Mouse (Mus musculus) left cerebral cortex, adult 9 months (tissue): ENCODE results near the gene Kcnq5.
"Not testable (repeated sequence)": the region's sequence is repeated elsewhere in the genome, so short reads cannot be mapped to it uniquely, and the experiment has no call there.

Experiments used
- DNase-seq, 2 experiments: peaks; one replicate each; pipeline ENCODE4 v3.0.0; 2022; ENCODE audit warnings: low spot score in 2 of 2

Gene Kcnq5

DNA sequence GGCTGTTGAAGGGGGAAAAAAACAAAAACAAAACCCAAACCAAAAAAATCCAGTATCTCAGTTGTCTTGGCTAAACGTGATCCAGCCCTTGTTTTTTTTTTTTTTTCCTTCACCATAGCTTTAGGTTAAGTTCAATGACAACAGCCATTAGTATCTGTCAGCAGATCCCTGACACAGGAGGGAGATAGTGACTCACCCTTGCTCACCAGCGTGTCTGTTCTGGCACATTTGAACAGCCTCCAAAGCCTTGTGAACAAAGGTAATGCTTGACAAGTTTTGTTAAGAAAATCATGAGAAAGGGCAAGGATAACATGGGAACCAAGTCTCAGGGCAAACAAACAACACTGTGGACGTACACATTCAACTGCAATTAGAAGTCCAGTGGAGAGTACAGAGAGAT lies 123.2 kb downstream of the Kcnq5 start:
- DNase-seq: no peak

DNA sequence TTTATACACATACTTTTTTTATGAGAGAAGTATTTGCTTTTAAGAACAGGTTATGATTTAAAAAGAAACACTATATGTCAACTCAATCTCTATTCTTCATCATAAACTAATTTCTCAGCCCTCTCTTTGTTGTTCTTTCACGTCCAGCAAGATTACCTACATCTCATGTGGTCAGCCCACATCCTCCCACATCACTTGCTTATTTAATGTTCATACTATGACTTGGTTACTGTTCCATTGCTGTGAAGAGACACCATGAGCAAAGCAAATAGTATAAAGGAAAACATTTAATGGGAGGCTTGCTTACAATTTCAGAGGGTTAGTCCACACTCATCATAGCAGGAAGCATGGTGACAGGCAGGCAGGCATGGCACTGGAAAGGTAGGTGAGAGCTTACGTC lies 124.4 kb downstream of the Kcnq5 start:
- DNase-seq: no peak

DNA sequence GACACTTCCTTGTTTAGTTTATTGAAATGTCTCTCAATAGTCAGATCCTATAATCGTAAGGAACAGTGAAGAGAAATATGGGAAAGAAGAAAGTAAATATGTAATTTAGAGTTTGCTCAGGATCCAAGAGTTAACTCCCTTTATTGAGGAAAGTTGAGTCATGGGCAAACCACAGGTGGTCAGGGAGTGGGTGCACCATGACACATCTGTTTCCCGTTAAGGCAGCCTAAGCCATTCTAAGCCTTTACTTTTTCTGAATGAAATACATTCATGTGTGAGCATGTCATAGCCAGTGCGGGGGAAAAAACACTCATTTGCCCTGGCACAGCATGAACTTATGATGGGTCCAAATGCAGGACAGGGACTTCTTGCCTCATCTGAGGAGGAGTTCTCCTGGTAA lies 125.4 kb downstream of the Kcnq5 start:
- DNase-seq: no peak

DNA sequence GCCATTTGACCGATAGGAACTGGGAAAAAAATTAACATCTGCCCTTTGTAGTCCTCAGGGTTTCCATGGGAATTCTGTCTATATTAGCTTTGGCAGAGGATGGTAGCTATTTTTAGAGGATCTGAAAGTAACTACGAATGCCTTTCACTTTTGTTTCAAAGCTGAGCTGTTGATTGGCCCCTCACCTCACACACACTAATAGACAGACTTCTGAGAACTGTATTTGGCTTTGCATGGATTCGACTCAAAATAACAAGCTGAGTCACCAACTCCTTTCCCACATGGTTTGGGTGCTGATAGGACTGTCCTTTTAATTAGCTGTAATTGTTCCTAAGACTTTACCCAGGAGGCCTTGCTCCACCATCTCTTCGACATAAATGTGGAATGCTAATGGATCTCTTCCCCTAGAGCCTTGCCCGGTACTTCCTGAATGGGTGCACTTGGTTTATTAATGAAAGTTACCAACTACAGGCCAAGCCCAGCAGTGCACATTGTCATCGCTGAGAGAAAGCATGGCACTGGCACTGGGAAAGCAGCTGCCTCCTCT lies 131.8 kb downstream of the Kcnq5 start:
- DNase-seq: peak in 1 of 2 experiments; percentile 7

DNA sequence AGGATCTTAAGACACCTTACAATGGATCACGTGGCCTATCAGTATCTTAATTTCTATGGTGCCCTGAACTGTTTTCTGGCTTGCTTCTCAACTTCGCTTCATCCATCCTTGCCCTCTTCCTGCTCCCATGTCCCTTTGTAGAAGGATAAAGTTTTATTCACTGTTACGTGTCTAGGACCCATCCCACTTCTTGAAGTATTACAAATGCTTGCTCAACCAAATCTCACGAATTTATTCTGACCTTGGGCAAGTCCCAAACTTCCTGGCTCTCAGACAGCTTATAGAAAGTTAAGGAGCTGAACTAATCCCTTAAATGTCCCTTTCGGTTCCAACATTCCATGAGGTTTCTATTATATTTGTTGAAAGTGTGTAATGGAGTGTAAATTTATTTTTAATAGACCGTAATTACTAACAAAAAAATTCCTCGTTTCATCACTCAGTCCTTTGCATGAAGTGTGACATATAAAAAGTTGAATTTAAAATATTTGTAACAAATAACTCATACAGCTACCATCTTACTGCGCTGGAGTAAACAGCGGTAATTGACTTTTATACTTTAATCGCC lies 141.6 kb downstream of the Kcnq5 start:
- DNase-seq: no peak

DNA sequence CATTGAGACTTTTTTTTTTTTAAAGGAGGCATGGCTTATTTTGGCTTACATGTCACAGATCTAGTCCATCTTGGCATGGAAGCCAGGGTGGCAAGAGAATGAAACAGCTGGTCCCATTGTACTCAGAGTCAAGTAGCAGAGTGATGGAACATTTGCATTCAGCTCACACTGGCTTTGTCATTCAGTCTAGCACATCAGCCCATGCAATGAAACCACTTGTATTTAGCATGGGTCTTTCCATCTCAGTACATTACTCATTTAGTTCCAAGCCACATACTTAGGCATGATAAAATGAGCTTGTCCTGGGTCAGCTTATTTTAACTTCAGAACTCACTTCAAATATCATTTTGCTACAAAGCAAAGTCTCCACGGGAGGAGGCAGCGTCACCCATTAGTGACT lies 156.7 kb downstream of the Kcnq5 start:
- DNase-seq: no peak

DNA sequence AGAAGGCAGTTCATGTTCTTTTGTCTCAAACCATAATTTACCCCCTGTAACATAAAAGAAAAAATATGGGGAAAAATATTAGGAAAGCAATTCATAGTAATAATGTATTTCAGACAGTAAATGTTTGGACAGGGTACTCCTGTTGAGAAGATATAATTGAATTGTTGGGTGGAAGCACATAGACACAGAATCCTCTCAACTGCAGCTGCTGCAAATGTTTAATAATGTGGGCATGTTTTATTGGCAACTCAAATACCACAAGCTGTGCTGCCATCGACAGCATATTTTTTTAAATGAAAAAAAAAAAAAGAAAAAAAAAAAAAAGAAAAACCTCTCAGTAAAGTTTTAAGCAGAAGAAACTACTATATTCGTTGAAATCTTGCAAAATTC lies 157.3 kb downstream of the Kcnq5 start:
- DNase-seq: no peak

DNA sequence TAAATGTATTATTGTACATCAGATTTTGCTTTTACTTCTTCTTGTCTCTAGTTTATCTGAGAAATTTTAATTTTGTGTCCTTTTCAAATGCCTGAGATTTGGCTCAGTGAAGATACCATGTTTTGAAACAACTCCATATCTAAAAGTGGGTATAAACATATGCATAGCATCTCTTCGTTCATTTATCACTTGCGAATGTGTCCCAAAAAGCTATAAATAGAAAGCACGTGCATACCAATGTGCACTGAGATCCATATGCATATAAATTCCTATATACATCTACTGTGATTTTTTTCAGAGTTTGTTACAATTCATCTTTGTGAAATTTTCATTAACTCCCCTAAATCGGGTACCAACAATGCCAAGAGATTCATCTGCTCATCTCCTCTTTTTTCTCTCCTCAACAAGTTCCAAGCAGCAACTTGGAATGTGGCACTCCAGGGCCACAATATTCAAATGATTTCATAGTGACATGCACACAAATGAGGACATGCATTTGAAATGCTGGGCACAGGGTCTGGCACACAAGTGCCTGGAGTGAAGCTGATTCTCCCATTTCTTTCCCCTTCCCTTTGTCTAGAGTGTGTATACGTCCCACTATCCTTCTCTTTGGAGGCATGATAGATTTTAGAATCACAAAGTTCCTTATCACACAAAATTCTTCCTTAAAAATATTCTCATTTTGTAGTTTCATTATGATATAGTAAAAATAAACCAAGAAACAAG lies 157.8 kb downstream of the Kcnq5 start:
- no peak for DNase-seq

DNA sequence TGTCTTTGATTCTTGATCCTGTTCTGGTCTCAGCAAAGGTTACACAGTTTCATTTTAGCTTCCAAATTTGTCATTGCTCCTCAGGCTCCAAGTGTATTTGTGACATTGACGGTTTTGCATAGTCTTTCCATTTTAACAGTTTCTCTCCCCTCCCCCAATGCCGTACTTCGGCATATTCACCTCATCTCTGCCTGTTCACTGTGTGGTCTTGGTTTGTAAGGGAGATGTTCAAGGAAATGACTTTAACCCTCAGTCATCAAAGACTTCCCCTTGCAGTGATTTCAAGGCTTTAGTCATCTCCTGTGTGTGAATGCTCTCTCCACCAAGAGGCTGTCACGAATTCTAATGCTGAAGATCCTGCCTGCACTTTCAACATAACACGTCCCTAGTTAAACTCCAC lies 181.0 kb downstream of the Kcnq5 start:
- DNase-seq: no peak

DNA sequence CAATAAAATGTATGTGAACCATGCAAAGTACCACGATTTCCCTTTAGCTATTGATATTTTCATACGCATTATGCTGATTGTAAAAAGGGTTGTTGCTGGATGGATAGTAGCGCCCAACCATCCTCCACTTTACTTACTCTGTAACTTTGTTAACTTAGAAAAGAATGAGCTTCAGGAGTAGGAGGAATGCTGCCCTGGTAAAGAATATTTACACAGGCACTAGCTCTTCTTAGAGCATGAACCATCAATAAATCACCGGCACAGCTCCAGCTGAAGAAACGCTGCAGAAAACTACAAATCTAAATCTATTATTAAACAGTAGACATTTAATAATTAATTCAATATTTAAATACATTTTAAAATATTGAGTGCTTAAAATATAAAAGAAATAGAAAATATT lies 184.2 kb downstream of the Kcnq5 start:
- no peak for DNase-seq

DNA sequence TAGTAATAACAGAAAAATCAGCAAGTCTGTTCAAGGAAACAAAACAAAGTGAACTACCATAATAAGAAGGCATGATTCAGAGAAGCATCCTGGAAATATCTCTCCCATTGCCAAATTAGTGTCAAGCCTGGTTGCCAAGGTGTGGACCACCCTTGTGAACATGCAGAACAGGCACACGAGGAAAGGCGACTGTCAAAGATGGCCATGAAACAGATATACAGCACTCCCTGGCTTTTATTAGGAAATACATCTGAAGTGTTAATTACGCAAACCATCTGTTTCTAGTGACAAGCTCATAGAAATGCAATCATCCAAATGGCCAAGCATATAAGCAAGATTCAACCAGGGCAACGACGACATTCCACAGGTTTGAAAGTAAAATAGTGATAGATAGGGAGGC lies 187.8 kb downstream of the Kcnq5 start:
- DNase-seq: no peak

DNA sequence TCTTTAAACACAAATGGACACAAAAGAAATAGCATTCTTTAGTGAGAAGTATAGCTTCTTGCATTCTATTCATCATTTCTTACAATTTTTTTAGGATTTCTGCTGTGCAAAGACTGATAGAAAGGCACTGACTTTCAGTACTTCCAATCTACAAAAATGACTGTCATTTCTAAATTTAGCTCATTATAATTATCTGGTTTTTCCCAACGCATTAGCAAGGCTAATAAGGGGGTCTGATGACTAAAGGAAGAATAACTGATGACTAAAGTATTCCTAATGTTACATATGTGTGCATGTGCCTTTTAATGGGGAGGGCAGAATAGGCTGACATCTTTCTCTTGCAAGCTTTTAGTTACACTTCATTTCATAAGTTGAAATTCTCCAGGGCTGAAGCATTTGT lies 191.2 kb downstream of the Kcnq5 start:
- no peak for DNase-seq

DNA sequence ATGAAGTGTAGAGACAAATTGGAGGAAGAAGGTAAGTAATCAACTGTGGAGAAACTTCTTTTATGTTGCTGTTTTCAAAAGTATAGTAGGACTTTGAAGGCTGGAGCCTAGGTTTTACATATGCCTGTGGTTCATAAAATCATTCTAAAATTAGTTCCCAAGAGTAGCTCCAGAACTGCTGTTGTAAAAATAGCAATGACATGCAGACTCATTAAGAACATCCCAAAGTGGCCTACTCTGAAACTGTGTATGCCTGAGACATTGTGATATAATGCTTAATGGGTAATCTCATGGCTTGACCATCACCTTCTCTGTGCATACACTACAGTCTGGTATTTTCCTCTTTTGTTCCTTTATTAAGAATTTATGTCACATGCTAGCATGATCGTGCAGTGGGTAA lies 212.4 kb downstream of the Kcnq5 start:
- DNase-seq: no peak

DNA sequence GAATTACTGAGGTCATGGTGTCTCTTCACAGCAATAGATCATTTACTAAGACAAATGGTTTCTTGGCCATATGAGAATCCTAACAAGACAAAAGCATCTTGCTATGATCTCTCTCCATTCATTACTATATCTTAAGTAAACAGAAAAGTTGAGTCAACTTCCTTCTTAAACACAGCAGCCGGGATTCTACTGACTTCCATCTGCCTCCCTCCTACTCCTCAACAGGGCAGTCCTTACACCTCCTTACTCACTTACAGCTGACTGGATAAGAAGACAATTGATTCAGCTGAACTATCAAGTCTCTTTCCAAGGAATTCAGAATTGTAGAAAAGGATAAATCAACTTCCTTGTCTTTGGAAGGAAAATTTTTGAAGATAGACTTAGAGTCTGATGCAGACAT lies 232.6 kb downstream of the Kcnq5 start:
- no peak for DNase-seq

DNA sequence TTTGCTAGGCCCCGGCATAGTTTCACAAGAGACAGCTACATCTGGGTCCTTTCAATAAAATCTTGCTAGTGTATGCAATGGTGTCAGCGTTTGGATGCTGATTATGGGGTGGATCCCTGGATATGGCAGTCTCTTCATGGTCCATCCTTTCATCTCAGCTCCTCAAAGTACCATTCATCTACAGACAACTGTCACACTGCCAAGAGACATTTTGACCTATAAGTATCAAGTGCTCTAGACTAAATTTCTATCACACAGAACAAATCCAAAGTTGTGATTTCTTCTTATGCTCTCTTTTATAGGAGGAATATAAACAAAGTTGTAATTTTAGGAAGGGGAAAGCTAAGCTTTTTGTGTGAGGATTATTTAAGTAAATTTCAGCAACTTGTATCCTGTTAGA lies 238.5 kb downstream of the Kcnq5 start:
- not testable (repeated sequence) for DNase-seq

DNA sequence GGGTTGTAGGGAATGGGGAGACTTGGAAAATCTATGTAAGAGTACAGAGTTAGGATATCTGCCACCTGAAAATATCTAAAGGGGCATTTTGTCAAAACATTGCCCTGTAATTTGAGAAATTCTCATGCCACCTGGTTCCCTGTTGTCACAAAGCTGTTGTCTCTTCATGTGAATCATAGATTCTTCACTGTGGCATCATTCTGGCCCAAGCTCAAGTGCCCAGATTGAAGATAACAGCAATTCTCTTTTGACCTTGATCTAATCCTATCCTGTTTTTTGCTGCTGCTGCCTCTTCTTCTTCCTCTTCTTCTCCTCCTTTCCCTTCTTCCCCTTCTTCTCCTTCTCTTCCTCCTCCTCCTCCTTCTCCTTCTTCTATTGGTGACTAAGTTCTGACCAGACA lies 240.5 kb downstream of the Kcnq5 start:
- no peak for DNase-seq

DNA sequence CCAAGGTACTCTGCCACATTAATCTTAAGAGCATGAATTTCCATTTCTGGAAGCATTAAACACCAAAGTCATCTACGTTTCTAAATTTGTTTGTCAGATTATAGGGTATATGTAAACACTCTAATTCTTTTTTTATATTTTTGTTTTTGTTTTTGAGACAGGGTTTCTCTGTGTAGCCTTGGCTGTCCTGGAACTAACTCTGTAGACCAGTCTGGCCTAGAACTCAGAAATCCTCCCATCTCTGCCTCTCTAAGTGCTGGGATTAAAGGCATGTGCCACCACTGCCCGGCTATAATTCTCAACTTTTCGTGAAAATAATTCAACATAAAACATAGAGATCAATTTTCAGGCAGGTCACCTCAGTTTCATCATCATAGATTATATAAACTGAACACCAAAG lies 246.9 kb downstream of the Kcnq5 start:
- no peak for DNase-seq

DNA sequence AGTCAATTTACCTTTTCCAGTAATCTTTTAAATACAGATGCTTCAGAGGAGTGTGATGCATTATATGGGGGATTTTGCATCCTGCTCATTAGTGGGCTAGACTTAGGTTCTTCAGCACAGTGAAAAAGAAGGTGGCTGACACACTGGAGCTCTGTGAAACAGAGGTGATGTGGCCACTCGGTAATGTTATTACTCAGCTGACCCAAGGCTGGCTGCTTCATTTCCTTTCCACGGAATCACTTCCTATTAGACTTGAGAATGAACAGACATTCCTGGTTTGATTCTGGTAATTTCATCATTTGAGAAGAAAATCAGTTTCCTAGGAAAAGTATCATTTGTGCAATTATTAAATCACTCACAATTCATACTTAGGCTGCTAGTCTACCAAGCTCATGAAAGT lies 249.0 kb downstream of the Kcnq5 start:
- no peak for DNase-seq

DNA sequence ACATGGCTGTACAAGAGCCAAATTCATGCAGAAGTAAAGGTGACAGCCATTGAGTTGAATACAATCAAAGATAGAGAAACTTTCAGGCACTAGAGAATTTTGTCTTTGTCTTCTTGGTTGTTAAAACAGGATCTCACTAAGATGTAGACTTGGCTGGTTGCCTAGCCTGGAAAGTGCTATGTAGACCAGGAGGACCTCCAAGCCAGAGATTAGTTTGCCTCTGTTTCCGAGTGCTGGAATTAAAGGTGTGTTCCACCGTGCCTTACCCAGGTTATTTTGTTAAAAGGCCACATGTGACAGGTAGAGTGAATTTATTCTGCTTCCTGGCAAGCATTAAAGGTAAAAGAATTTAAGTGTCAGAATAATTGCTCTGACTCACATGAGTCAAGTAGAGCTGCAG lies 271.3 kb downstream of the Kcnq5 start:
- DNase-seq: no peak

DNA sequence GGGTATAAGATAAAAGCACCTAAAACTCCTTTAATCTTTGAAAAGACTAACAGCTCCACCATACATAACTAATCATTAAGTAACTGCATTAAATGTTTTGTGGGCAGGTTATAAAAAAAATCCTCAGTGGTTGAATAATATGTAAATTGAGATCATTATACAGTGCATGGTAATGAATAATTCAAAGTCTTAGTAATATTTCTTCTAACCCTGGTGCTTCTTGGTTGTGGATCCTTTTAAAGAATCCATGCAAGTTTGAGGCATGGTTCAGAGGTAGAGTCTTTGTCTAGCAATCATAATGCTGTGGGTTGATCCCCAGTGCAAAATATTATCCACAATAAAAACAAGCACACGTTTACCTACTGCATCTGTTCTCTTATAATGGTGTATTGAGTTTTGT lies 272.8 kb downstream of the Kcnq5 start:
- no peak for DNase-seq

DNA sequence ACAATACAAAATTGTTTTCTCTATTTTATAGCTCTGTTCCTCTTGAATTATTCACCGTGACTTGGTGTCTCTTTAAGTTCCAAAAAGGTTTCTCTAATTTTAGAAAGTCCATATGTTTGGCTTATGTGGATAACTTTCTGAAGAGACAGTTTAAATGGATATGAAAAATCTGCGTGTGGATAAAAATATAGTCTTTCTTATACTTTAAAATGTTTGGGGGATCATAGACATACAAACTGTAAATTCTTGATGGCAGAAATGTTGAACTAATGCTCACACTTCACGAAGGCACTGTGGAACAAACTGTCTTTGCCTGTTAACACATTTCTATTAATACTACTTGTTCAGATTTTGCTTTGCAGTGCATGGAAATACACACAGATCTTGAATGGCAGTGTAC lies 277.3 kb downstream of the Kcnq5 start:
- DNase-seq: no peak

DNA sequence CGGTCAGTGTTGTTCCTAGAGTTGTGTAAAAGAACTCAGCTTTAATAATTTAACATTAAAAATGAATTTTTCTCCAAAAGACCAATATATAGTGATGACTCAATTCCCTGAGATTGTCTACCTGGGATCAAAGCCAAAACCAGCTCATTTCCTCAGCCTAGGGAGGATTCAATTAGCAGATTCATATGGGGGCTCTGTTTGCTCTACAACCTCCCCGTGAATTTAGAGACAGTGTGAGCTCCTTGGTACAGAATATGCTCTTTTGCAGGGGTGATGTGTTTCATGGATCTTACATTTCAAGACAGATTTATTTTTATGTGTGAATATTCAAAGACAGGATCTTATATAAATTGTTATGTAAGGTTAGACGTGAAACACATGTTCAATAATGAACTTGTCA lies 284.9 kb downstream of the Kcnq5 start:
- DNase-seq: peak; percentile 61 to 69

DNA sequence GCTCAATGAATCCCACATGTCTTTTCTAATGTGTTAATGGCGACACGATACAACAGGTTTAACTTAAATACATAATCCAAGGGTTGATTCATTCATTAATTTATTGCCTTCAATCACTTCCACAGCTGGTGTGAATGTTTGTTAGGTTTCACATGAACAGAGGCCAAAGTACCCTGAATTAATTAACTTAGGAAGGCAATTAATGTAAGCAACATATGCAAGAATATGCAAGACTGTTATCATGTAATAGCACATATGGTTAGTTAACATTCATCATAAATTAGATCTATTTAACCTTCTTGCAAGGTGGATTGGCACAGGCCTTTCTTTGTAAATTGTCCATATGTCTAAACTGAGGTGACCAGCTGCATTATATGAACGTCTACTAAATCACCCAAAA lies 300.9 kb downstream of the Kcnq5 start:
- DNase-seq: no peak

DNA sequence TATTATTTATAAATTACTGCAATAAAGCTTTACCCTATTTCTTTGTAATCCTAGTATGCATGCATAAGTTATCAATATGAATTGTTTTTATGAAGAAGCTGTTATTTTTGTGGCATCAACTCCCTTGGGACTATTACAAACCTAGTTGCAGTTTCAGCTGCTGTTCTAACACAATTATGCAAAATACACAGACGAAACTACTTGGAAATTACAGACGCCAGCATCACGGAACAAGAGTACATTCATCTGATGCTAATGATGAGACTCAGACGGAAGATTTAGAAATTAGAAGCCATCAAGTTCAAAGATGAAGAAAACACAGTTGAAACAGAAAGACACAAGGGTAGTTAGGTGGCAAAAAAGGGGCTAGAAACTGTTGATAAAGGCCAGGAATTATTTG lies 310.9 kb downstream of the Kcnq5 start:
- DNase-seq: no peak
